Mouse (Mus musculus): ENCODE data around the gene Ube2r2.

Ube2r2 gene

DNA sequence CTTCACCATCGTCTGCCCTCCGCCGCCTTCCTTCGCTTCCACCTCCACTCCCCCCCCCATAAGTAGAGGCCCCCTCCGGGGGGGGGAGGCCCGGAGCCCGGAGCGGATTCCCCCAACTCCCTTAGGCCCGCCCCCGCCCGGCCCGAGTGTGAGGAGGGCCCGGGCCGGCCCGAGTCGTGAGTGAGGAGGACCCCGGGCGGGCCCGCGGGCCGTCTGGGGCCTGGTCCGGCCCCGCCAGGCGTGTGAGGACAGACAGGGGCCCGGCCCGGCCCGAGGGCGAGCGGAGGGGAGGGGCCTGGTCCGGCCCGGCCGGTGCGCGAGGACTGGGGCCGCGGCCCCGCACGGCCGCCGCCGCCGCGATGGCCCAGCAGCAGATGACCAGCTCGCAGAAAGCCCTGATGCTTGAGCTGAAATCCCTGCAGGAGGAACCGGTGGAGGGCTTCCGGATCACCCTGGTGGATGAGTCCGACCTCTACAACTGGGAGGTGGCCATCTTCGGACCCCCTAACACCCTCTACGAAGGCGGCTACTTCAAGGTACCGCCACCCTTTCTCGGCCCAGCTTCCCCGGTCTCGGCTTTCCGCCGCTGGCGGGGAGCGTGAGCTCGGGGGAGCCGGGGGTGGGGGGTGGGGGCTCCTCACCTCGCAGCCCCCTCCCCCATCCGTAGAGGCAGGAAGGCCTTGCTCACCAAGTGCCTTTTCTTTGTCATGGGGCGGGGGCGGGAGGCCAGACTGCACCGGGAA lies at the start of gene Ube2r2:
Ube2r2 (plus strand) TSS at position 33 of the 743 bp plus-strand sequence.
- DNase-seq (ENCODE audit: extremely low spot score, low spot score): peak; percentile 88

DNA sequence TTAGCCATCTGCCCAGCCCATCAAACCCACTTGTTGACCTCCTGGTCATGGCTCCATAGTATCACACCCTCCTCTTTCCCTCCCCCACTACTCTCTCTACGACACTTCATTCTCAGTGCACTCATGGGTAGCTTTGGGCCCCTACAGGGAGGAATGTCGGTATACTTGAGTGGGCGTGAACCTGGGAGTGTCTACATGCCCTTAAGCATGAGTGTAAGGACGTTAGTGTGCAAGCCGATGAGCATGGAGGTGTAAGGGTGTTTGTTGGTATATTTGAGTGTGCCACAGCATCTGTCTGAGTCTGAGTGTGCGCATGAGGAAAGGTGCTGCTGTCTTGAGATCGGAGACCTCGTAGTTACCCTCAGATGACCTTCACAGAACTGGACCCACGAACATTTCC lies 48.6 kb upstream of the Ube2r2 start:
- DNase-seq (ENCODE audit: extremely low spot score, low spot score): no peak

DNA sequence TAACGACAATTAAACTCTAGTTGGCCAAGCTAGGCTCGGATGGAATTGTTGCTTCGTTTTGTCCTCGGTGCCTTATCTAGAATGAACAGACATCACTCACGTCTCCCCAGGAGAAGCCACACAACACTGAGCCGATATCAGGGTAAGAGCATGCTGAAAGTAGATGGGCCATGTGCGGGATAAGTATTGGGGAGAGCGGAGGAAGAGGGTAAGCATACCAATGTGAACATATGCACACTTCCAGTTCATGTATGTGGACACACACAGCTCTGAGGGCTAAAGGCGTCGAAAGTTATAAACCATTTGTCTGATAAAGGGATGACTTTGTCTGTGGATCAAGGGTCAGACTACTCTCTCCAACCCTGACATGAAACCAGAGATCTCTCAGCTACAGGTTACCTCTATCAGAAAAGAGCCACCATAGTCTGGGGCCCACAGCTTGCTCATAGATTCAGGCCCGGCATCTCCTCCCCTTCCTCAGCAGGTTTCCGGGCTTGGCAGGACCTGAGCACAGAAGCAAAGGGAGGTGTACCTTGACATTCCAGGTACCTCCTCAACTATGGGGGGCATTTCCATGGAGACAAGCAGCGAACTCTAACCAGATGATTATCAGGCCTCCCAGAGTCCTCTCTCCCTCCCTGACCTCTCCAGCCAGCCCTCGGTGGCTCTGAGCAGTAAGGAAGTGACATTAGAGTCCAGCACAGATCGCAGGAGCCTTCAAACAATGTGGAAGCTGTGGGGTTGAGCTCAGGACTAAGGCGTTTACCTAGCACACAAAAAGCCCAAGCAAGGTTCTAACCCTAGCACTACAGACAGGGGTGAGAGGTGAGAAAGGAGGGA lies 47.9 kb upstream of the Ube2r2 start:
- no peak for DNase-seq (ENCODE audit: extremely low spot score, low spot score)

DNA sequence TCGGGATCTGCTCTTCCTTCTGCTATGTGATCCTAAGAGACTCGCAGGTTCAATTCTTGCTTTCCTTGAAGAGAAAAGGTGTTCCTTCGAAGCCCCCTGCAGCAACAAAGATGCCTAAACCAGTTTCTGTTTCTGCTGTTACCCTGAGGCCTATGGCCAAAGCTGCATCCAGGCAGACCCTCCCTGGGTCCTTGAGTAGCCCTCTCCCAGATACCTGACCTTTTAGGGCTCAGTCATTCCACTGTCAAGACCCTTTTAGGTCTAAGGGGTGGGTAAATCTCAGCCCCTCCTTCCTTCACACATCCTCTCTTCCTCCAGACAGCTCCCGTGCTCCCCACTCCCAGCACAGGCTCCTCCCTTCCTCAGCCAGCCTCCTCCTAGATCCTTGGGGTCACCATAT lies 46.4 kb upstream of the Ube2r2 start:
- DNase-seq (ENCODE audit: extremely low spot score, low spot score): no peak

DNA sequence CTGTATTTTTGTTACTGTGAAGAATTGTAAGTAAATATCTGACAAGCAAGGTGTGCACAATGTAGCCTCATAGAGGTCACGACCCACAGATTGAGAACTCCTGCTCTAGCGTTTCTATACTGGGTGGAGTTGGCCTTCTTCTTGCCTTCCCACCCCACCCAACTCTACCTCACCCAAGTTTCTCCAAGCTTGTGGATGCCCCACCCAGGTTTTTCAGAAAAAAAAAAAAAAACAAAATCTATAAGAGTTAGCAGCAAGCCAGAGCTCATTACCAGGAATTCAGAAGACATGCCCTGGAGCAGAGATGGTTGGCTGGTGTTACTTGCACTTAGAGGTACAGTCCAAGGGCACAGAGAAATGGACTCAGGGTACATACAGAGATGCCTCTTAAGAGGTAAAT lies 45.8 kb upstream of the Ube2r2 start:
- DNase-seq (ENCODE audit: extremely low spot score, low spot score): no peak

DNA sequence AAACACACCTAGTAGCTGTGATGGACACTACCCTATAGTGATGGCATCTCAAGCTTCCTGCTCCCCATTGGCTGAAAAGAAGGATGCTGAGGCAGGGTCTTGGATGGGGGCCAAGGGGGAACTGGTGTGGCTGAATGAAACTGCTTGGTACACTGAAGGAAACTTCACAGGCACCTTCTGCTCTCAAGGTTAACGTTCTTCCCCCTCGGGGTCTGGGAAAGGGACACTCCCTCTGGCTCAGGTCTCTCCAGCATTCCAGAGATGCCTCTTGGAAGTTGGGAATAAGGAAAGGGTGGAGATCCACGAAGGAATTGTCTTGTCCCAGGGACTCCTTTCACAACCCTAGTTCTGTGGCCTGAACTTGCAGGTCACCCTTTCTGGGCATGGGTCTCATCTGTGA lies 44.2 kb upstream of the Ube2r2 start:
- DNase-seq (ENCODE audit: extremely low spot score, low spot score): no peak

DNA sequence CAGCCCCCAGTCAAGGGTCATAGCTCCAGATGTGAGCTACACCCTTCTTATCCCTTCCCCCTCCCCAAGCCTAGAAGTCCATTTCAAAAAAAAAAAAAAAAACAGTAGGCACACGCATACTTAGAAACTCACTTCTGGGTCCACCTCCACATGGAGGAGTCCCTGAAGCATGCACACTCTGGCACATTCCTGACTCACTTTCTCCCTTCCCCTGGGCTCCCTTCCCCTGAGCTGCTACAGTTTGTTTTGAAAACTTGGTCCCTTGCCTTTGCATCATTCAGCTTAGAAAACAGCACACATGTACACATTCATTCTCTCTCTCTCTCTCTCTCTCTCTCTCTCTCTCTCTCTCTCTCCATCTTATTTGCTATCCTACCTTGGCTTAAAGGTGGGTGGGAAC lies 42.6 kb upstream of the Ube2r2 start:
- DNase-seq (ENCODE audit: extremely low spot score, low spot score): no peak

DNA sequence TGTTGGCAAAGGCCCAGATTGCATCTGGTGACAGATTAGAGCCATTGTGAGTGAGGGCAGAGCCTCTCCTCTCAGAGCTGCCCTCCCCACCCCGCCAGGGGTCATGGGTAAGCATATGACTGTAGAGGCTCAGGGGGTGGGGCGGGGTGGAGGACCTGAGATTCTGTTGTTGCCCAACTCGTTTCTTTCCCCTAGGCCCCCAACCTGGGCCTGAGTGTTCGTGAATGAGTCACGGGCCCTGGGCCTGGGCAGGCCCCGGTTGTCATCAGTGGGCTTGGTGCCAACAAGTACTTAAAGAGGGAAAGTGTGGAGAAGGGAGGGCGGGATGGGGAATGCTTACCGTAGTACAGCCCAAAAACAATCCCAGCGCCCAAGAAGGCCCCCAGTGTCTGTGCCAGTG lies 41.2 kb upstream of the Ube2r2 start:
- no peak for DNase-seq (ENCODE audit: extremely low spot score, low spot score)

DNA sequence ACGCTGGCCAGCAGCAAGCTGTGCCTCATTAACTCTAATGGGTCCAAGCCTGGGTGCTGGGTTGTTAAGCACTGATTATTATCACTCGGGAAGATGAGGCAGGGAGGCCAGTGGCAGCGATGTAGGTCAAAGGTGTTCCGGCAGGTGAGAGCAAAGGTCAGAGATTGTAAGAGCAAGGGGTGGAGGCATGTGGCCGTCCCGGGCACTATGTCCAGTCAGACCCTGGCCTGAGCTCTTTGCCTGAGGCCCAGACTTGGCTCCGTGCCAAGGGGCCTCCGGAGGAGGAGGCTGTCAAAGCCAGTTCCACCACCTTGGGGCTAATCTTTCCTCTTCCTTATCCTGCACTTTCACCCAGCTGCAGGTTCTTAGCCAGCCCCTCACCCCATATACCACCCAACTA lies 39.4 kb upstream of the Ube2r2 start:
- DNase-seq (ENCODE audit: extremely low spot score, low spot score): no peak

DNA sequence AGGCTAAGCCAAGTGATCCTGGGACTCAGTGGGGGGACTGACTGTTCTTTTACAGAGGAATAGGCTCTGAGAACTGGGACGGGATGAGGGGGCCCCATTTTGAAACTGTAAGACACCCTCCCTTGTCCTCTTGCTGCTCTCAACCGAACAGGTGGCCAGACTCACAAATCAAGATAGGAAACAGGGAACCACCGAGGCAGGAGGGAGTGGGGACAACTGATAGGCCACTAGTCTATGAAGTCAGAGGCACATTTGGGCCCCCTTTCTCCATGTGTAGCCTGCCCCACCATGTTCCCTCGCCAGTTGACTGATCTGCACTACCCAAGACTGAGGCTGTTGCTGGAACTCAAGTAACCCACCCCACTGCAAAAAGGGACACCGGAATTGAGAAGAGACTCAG lies 38.7 kb upstream of the Ube2r2 start:
- no peak for DNase-seq (ENCODE audit: extremely low spot score, low spot score)

DNA sequence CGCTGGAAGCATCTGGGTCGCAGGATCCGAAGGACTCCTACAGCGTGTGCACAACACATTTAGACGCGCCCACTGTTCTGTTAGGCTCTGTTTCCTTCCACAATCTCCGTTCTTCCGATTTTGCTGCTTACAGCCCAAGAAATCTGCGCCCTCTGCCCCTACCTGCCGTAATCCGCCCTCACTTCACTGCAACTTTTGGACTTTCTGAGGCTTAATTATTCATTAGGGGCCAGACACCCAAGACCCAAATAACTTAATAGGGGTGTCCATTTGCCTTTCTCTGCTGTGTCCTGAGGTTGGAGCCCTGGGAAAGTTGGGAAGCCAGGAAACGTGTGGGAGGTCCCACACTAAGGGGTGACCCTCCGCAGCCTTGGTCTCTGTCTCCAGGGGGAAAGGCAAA lies 38.2 kb upstream of the Ube2r2 start:
- no peak for DNase-seq (ENCODE audit: extremely low spot score, low spot score)

DNA sequence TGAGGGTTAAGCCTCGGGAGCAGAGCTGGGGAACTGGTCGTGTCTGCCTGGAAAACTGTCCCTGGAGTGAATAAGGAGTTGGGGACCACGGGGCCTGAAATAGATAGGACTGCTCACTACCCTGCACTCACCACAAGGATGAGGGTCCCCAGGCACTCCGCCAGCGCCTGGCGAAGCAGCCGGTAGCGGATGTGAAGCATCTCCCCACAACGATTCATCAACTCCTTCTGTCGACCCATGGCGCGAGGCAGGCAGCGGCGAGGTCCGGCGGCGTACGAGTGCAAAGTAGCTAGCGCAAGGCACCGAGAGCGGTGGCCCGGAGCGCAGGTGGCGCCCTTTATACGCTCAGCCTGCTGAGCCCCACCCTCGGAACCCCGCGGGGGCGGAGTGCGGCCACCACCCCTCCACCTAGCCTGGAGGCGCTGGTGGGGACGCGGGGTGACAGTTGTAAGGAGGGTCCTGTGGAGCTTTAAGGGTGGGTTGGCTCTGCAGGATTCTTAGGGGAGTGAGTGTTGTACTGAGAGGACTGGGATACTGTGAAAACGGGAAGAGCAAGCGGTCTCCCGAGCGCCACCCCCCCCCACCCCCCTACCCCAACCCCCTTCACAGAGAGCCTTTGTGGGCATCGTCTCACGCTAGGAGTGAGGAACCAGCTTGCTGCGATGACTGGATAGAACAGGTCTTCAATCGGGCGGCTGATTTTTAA lies 37.5 kb upstream of the Ube2r2 start, which contains the start of gene Aqp3:
Aqp3 (minus strand) TSS at position 313 of the 706 bp plus-strand sequence.
- peak; percentile 53 for DNase-seq (ENCODE audit: extremely low spot score, low spot score)

DNA sequence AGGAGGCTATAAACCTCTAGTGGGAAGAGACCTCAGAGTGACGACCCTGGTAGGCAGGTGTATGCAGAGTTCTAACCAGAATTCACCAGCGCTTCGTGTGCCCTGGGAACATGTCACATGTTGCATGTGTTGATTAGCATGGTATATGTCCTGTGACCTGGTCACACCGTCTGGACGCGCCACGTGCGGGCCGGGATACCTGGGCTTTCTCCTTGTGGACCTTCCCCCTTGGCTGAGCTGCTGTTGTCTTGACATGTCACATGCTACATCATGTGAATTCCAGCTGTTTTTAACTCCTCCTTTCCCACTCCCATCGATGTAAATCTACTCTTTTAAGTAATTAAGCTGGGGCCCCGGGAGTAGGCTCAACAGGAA lies 37.0 kb upstream of the Ube2r2 start:
- DNase-seq (ENCODE audit: extremely low spot score, low spot score): no peak

DNA sequence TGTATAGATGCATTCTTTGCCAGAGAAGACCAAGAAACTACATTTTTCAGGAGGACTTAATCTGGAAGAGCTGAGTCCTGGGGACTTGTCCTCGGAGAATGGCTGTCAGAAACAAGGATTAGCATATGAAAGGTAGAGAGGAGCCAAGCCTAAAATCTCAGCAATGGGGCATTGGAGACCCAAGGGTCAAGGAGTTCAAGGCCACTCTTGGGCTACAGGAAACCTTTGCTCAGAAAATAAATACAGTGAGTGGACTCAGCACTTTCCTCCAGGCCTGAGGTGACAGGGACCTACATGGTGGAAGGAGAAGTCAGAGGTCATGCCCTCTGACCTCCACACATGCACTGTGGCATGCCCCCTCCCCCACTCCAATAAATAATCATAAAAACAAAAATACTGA lies 34.6 kb upstream of the Ube2r2 start:
- no peak for DNase-seq (ENCODE audit: extremely low spot score, low spot score)

DNA sequence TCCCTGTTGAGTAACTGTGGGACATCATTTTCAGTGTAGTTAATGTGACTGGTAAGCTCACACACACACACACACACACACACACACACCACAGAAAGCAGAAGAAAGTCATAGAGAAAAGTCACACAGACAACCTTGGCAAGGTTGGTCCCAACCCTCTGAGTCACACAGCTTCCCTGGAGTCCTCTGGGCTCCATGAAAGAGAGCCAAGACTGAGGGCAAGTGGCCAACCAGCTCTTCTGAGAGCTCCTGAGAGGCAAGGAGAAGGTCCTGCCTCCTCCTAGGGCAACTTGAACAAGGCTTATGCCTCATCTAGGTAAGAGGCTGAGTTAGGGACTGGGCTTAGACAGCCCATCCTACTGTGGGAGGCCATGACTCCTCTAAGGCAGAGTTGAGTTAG lies 32.6 kb upstream of the Ube2r2 start:
- no peak for DNase-seq (ENCODE audit: extremely low spot score, low spot score)

DNA sequence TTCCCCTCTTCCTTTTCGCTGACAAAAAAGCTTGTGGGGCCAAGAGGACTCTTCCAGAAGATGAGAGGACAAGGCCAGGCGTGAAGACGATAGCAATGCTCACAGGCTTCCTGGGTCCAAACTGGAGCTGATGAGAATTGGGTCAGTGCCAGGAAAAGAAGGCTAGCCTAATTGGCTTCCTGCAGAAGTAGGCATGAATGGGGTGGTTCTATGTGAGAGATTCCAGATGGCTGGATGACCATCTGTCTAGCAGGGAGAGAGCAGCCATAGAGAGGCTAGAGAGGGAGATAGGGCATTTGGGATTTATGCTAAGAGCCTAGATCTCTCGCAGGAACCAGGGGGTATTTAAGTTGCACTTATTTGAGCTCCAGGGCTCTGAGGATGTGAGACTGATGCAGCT lies 28.1 kb upstream of the Ube2r2 start:
- DNase-seq (ENCODE audit: extremely low spot score, low spot score): no peak

DNA sequence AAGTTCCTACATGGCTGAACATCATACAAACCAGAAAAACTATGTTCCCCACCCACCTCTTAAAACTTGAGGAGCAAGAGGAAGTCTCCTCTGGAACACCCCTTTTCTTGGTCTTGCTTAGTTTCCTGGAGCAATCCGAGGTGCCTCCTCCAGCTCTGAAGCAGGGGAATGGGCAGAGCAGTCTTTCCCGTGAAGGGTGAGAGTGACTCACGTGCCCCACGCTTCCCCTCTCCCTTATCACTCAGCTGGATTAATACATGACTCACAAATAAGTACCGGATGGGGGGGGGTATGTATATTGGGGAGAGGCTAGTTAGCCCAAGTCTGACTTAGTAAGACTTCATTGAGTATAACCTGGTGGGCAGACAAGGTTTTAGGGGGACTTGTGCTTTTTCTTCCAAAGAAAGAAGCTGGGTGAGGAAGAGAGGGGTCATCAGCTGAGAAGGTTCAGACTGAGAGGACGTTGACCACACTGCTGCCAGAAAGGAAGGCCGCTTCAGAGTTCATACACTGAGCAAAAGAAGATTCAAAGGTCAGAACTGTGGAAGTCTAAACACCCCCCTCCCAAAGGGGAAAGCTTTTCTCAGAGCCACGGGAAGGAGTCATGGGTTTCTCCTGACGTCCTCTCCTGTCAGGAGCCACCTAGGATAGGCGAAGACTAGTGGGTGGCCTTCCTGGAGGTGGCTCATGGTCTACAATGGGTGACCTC lies 26.7 kb upstream of the Ube2r2 start:
- DNase-seq (ENCODE audit: extremely low spot score, low spot score): no peak

DNA sequence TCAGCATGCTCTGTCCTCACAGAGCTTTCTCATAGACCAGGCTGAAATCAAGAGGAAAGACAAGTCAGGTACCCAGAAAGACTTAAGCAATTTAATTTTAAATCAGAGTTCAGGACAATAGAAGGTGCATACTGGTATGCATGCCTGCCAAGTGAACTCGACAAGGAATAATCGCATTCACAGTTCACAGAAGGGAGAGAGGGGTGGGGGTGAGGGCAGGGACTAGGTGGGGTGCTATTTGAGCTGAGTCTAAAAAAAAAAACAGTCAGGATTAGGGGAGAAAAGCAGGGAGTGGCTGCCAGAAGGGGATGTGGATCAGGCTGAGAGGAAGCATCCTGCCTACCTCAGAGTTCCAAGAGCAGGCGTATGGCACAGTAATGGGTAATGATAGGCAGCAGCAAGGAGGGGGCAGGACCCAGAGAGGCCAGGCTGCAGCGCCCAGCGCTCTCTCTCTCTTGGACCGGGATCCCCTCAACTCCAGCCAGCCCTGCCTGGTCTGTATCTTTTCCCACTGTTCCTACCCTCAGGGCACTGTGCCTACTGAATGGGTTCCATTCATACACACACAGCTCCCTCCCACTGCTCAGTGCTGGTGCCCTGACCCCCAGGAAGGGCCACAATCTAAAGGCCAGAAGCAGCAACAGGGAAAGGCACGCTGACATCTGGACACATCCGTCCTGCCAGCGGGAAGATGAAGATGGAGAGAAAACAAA lies 21.0 kb upstream of the Ube2r2 start:
- no peak for DNase-seq (ENCODE audit: extremely low spot score, low spot score)

DNA sequence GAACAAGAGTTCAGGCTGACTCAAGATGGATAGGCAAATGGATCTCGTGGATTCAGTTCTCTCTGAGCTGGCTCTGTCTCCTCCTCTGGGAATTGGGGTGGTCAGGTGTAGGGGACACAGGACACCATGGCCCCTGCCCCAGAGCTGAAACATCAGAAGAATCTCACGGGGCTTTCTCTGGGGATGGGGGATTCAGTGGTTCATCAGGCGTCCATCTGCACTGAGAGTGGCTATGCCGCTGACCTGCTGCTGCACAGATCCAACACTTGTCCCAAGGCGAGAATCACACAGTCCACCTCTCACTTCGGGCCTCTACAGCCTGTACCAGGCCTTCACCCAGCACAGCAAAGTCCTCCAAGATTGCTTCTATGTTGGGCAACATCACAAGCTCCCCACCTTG lies 20.5 kb upstream of the Ube2r2 start:
- DNase-seq (ENCODE audit: extremely low spot score, low spot score): no peak

DNA sequence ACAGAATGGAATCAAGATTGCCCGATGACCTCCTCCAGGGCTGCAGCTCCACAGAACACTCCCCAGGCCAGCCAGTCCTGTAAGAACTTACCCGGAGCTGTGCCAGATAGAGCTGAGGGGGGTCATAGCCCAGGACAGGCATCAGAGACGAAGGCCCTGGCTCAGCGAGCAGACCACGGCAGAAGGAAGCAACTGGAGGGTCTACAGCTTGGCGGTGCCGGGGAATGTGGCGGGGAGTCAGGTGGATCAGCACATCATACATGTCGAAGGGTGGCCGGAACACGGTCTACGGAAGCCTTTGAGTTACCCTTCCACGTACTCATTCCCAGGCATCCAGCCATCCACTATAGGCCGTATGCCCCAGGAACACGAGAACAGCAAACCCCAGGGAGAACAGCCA lies 19.8 kb upstream of the Ube2r2 start:
- no peak for DNase-seq (ENCODE audit: extremely low spot score, low spot score)

DNA sequence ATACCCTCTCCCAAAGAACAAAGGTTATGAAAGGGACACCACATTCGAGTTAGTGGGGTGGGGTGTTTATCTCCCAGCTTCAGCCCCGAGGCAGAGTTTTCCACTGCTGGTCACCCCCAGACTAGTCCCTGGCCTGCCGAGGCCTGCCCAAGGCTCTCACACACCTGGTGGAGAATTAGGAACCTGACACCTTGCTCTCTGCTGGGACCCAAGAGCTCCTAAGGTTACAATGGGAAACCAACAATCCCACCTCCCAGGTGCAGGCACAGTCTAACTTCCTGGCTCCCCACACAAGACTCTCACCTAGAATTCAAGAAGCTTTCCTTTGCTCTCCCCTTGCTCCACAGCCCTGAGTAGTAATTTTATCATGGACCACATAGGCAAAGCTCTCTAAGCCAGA lies 18.7 kb upstream of the Ube2r2 start:
- DNase-seq (ENCODE audit: extremely low spot score, low spot score): no peak

Measured in neural tube, embryonic 10.5 days (tissue).